Mouse (Mus musculus) duodenum, adult 2 months (tissue): ENCODE measurements around the gene Vmn1r23. TPM values are rescaled to one million over a fixed set of nuclear protein-coding genes. Genes with fewer than 3 reads are reported as not detected.

ENCODE experiments used
- polyA plus RNA-seq: library from polyadenylated mRNA; depleted of rRNA; stranded (reverse); fragments of >200 nt; gene quantifications from 2 replicates; pipeline ENCODE4 v1.2.3, GENCODE M21; 2012; ENCODE audit warnings: low replicate concordance; rRNA removed

The Vmn1r23 gene
- polyA plus RNA-seq = not detected in 2 replicates

GRCm38 (mm10) chr6:57926738-57927137, at the start of gene Vmn1r23:
Vmn1r23 (minus strand) TSS chr6:57926838.

GRCm38 (mm10) chr6:57961403-57961802, 34.8 kb upstream of the Vmn1r23 start, which contains the start of gene Vmn1r24:
Vmn1r24 (minus strand) TSS chr6:57961503.

GRCm38 (mm10) chr6:57907928-57908327, 18.7 kb downstream of the Vmn1r23 start, which contains the start of gene Vmn1r22:
Vmn1r22 (minus strand) TSS chr6:57908028.

Other genes with a start within 250 kb of the Vmn1r23 start
- gene Pyurf, start 234.8 kb downstream of the Vmn1r23 start, polyA plus RNA-seq = 17.1 and 20.6 TPM in 2 replicates
- gene Lancl2, start 224.3 kb downstream of the Vmn1r23 start, polyA plus RNA-seq = 0.47 and 1.4 TPM in 2 replicates
- gene Vopp1, start 101.7 kb downstream of the Vmn1r23 start, polyA plus RNA-seq = 5.6 and 6.7 TPM in 2 replicates
- gene Vmn1r21, start 76.5 kb downstream of the Vmn1r23 start, polyA plus RNA-seq = not detected in 2 replicates
- not detected in 2 replicates for gene Vmn1r22, start 18.8 kb downstream of the Vmn1r23 start, polyA plus RNA-seq
- gene Vmn1r24, start 34.7 kb upstream of the Vmn1r23 start, polyA plus RNA-seq = not detected in 2 replicates
- not detected in 2 replicates for gene Vmn1r25, start 54.0 kb upstream of the Vmn1r23 start, polyA plus RNA-seq
- gene Vmn1r26, start 88.3 kb upstream of the Vmn1r23 start, polyA plus RNA-seq = not detected in 2 replicates